Mouse (Mus musculus): Measurements from ENCODE around the gene Ccdc171.
"Not testable (repeated sequence)": the region's sequence is repeated elsewhere in the genome, so short reads cannot be mapped to it uniquely, and the experiment has no call there.

Gene Ccdc171

GRCm38 (mm10) chr4:83656571-83656970, 131.2 kb downstream of the Ccdc171 start:
- no peak for DNase-seq (ENCODE audit: low read depth, low spot score)

- DNase-seq (ENCODE audit: low read depth, low spot score): no peak
These were observed 131.7 kb downstream of the Ccdc171 start for GRCm38 (mm10) chr4:83657021-83657420.

- no peak for DNase-seq (ENCODE audit: low read depth, low spot score)
These were observed 133.1 kb downstream of the Ccdc171 start for GRCm38 (mm10) chr4:83658415-83658814.

GRCm38 (mm10) chr4:83659411-83659810, 134.1 kb downstream of the Ccdc171 start:
- DNase-seq (ENCODE audit: low read depth, low spot score): no peak

- DNase-seq (ENCODE audit: low read depth, low spot score): no peak
These were observed 136.3 kb downstream of the Ccdc171 start for GRCm38 (mm10) chr4:83661519-83662271.

- no peak for DNase-seq (ENCODE audit: low read depth, low spot score)
These were observed 137.0 kb downstream of the Ccdc171 start for GRCm38 (mm10) chr4:83662301-83662700.

GRCm38 (mm10) chr4:83669552-83669951, 144.2 kb downstream of the Ccdc171 start:
- DNase-seq (ENCODE audit: low read depth, low spot score): no peak

GRCm38 (mm10) chr4:83675308-83675707, 150.0 kb downstream of the Ccdc171 start:
- DNase-seq (ENCODE audit: low read depth, low spot score): not testable (repeated sequence)

GRCm38 (mm10) chr4:83676444-83676843, 151.1 kb downstream of the Ccdc171 start:
- no peak for DNase-seq (ENCODE audit: low read depth, low spot score)

- no peak for DNase-seq (ENCODE audit: low read depth, low spot score)
These were observed 155.7 kb downstream of the Ccdc171 start for GRCm38 (mm10) chr4:83681081-83681480.

- DNase-seq (ENCODE audit: low read depth, low spot score): peak; percentile 27
These were observed 157.5 kb downstream of the Ccdc171 start for GRCm38 (mm10) chr4:83682866-83683265.

- no peak for DNase-seq (ENCODE audit: low read depth, low spot score)
These were observed 174.8 kb downstream of the Ccdc171 start for GRCm38 (mm10) chr4:83700190-83700589.

- peak; percentile 39 for DNase-seq (ENCODE audit: low read depth, low spot score)
These were observed 191.7 kb downstream of the Ccdc171 start for GRCm38 (mm10) chr4:83716996-83717395.

- DNase-seq (ENCODE audit: low read depth, low spot score): no peak
These were observed 194.5 kb downstream of the Ccdc171 start for GRCm38 (mm10) chr4:83719816-83720215.

- DNase-seq (ENCODE audit: low read depth, low spot score): peak; percentile 66
These were observed 199.8 kb downstream of the Ccdc171 start for GRCm38 (mm10) chr4:83725136-83725535.

GRCm38 (mm10) chr4:83739137-83739890, 214.0 kb downstream of the Ccdc171 start:
- DNase-seq (ENCODE audit: low read depth, low spot score): no peak

- DNase-seq (ENCODE audit: low read depth, low spot score): no peak
These were observed 214.5 kb downstream of the Ccdc171 start for GRCm38 (mm10) chr4:83739891-83740277.

GRCm38 (mm10) chr4:83742806-83743460, 217.6 kb downstream of the Ccdc171 start:
- DNase-seq (ENCODE audit: low read depth, low spot score): no peak

- DNase-seq (ENCODE audit: low read depth, low spot score): no peak
These were observed 249.8 kb downstream of the Ccdc171 start for GRCm38 (mm10) chr4:83775136-83775535.

GRCm38 (mm10) chr4:83780044-83780443, 254.7 kb downstream of the Ccdc171 start:
- DNase-seq (ENCODE audit: low read depth, low spot score): no peak

- DNase-seq (ENCODE audit: low read depth, low spot score): peak; percentile 31
These were observed 259.8 kb downstream of the Ccdc171 start for GRCm38 (mm10) chr4:83785115-83785514.

GRCm38 (mm10) chr4:83791811-83792210, 266.5 kb downstream of the Ccdc171 start:
- DNase-seq (ENCODE audit: low read depth, low spot score): no peak

Measured in 3T3-L1 (cell line).